Mouse (Mus musculus): ENCODE results near the gene Calm2. TPM values are rescaled to one million over a fixed set of nuclear protein-coding genes. Genes with fewer than 3 reads are reported as not detected.

Calm2 gene
- 571 TPM for polyA plus RNA-seq (2017; shearing (Covaris generic))

DNA sequence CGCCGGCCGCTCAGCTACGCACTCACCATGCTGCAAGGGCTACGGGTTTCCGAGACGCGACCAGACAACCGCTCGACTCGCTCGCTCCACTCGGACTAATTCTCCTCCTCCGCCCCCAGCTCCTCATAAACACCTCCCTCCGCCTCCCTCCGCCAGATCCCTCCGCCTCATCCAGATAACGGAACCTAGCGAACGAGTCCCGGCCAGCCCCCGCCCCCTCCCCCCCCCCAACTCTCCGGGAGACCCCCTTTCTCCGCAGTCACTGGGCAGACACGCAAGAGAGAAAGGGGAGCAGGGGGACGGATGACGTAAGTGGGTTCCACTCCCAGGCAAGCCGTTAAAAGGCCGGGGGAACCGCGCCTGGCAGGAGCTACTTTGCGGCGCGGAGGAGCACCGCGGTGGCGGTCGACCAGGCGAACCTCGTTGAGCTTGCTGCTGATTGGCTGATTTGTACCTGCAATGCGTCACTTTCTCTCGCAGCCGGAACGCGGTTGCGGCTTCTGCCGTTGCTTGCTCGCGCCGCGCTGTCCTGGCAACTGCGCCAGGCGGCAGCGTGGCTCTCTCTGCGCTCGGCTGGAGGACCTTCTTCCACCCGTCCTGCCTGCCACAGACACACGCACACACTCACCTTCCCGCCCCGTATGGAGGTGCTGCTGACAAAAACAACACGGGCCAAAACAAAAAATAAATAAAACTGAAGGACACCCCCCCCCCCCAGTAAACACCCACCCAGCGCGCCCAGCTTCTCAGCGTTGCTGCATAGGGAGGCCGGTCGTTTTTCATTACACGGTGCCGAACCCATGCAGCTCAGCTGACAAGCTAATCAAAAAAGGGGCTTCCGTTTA, at the start of gene Calm2:
TSS of gene Calm2 (minus strand) at position 169 of the 845 bp plus-strand sequence.

DNA sequence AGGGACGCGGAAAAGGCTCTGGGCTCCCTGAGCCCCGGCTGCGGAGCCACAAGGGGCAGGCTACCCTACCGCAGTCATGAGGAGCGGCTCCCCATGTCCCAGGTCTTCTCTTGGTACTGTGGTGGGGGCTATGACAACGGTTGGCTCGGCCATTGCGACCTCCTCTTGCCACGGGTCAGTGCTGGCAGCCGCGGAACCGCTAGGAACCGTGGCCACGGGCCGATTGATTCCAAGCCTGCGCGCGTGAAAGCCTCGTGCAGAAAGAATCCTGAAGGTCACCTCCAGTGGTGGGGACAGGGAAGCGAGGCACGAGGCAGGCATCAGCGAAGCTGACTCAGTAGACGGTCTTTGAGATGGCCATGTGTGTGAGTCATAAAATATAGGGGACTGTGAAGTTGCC, 19.2 kb downstream of the Calm2 start, which contains the start of gene Stpg4:
TSS of gene Stpg4 (minus strand) at position 231 of the 400 bp plus-strand sequence.

Other genes starting within 250 kb of the Calm2 start
- 47.4 TPM for gene Mcfd2, start 181.0 kb downstream of the Calm2 start, polyA plus RNA-seq (2017; shearing (Covaris generic))
- 27.7 TPM for gene Ttc7, start 164.0 kb downstream of the Calm2 start, polyA plus RNA-seq (2017; shearing (Covaris generic))
- not detected for gene Stpg4, start 19.2 kb downstream of the Calm2 start, polyA plus RNA-seq (2017; shearing (Covaris generic))
- gene Epcam, start 189.0 kb upstream of the Calm2 start, polyA plus RNA-seq (2017; shearing (Covaris generic)) = 1.6 TPM
- 69.9 TPM for gene Msh2, start 225.4 kb upstream of the Calm2 start, polyA plus RNA-seq (2017; shearing (Covaris generic))